Mouse (Mus musculus): ENCODE results near the gene Krt26.

Gene Krt26

GRCm38 (mm10) chr11:99337866-99338265 lies at the start of gene Krt26:
Gene Krt26 (minus strand): TSS chr11:99337966.
- no peak for DNase-seq (ENCODE audit: low spot score)

- DNase-seq (ENCODE audit: low spot score): peak; percentile 91
Measured at GRCm38 (mm10) chr11:99385813-99386721, 48.3 kb upstream of the Krt26 start.

- peak; percentile 63 for DNase-seq (ENCODE audit: low spot score)
Measured at GRCm38 (mm10) chr11:99379568-99379967, 41.8 kb upstream of the Krt26 start.

GRCm38 (mm10) chr11:99374803-99375202 lies 37.0 kb upstream of the Krt26 start, which contains the start of gene Krt28:
Gene Krt28 (minus strand): TSS chr11:99374903.
- no peak for DNase-seq (ENCODE audit: low spot score)

- DNase-seq (ENCODE audit: low spot score): no peak
Measured at GRCm38 (mm10) chr11:99369853-99370451, 32.2 kb upstream of the Krt26 start.

- no peak for DNase-seq (ENCODE audit: low spot score)
Measured at GRCm38 (mm10) chr11:99369229-99369628, 31.5 kb upstream of the Krt26 start.

- DNase-seq (ENCODE audit: low spot score): no peak
Measured at GRCm38 (mm10) chr11:99366791-99367190, 29.0 kb upstream of the Krt26 start.

- DNase-seq (ENCODE audit: low spot score): no peak
Measured at GRCm38 (mm10) chr11:99364412-99364811, 26.6 kb upstream of the Krt26 start.

- DNase-seq (ENCODE audit: low spot score): no peak
Measured at GRCm38 (mm10) chr11:99361423-99361822, 23.7 kb upstream of the Krt26 start.

- DNase-seq (ENCODE audit: low spot score): no peak
Measured at GRCm38 (mm10) chr11:99351004-99351403, 13.2 kb upstream of the Krt26 start, which contains the start of gene Krt27. Gene Krt27 (minus strand): TSS chr11:99351104.

GRCm38 (mm10) chr11:99339299-99339847 lies 1.6 kb upstream of the Krt26 start:
- no peak for DNase-seq (ENCODE audit: low spot score)

GRCm38 (mm10) chr11:99333426-99333825 lies 4.3 kb downstream of the Krt26 start:
- no peak for DNase-seq (ENCODE audit: low spot score)

- no peak for DNase-seq (ENCODE audit: low spot score)
Measured at GRCm38 (mm10) chr11:99329655-99330054, 8.1 kb downstream of the Krt26 start.

- DNase-seq (ENCODE audit: low spot score): no peak
Measured at GRCm38 (mm10) chr11:99322851-99323250, 14.9 kb downstream of the Krt26 start, which contains the start of gene Krt25. Gene Krt25 (minus strand): TSS chr11:99322951.

- no peak for DNase-seq (ENCODE audit: low spot score)
Measured at GRCm38 (mm10) chr11:99321094-99321493, 16.7 kb downstream of the Krt26 start.

- DNase-seq (ENCODE audit: low spot score): no peak
Measured at GRCm38 (mm10) chr11:99319127-99319526, 18.6 kb downstream of the Krt26 start.

GRCm38 (mm10) chr11:99316543-99316942 lies 21.2 kb downstream of the Krt26 start:
- no peak for DNase-seq (ENCODE audit: low spot score)

- DNase-seq (ENCODE audit: low spot score): no peak
Measured at GRCm38 (mm10) chr11:99314594-99314993, 23.2 kb downstream of the Krt26 start.

- no peak for DNase-seq (ENCODE audit: low spot score)
Measured at GRCm38 (mm10) chr11:99310882-99311281, 26.9 kb downstream of the Krt26 start.

- DNase-seq (ENCODE audit: low spot score): peak; percentile 21
Measured at GRCm38 (mm10) chr11:99307579-99307978, 30.2 kb downstream of the Krt26 start.

GRCm38 (mm10) chr11:99295039-99295438 lies 42.7 kb downstream of the Krt26 start:
- DNase-seq (ENCODE audit: low spot score): no peak

- peak; percentile 24 for DNase-seq (ENCODE audit: low spot score)
Measured at GRCm38 (mm10) chr11:99292846-99293245, 44.9 kb downstream of the Krt26 start.

GRCm38 (mm10) chr11:99284833-99285312 lies 52.9 kb downstream of the Krt26 start, which contains the start of gene Krt24:
Gene Krt24 (minus strand): TSS chr11:99285262.
- DNase-seq (ENCODE audit: low spot score): no peak

All from ovary, postnatal 36 days (tissue).